Mouse (Mus musculus): ENCODE results near the gene Lsm14a.

Gene Lsm14a

DNA sequence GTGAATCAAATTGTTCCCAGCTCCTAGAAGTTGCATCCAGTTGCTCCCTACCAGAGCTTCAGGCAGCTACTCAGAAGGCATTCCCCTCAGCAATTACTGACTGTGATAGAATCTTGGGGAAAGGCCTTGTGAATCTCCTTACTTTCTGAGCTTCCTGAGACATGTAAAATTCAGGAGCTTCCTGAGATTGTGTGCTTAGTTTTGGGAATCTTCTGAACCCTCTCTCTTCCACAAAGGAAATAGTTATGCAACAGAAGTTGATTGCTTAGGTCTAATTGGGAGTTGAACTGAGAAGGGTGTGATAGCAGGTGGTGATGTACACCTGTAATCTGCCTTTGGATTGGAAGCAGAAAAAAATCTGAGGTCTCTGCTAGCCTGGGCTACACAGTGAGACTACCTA is at the start of gene Lsm14a:
Lsm14a (minus strand) TSS at position 101 of the 400 bp plus-strand sequence.
- DNase-seq: no peak

DNA sequence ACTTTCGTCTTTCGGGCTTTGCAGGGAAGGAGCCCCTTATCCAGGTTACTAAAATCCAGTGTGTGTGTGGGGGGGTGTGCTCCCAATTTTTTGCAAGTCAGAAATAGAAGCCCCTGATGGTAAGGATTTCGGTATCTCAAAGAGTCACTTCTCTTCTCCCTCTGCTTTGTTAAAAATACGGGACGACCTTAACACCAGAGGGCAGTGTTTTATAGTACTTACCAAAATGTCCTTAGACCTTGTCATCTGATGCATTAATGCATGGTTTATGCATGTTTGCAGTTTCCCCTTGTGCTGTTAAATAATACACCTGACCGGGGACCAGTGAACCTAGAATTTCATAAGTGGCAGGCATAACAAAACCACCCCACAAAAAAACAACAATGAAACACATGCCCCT is 45.8 kb upstream of the Lsm14a start:
- DNase-seq: peak; percentile 24

GRCm38 (mm10) chr7:34433597-34433996 is 40.5 kb upstream of the Lsm14a start:
- no peak for DNase-seq

- DNase-seq: no peak
Observed at GRCm38 (mm10) chr7:34421201-34421600, 28.1 kb upstream of the Lsm14a start.

DNA sequence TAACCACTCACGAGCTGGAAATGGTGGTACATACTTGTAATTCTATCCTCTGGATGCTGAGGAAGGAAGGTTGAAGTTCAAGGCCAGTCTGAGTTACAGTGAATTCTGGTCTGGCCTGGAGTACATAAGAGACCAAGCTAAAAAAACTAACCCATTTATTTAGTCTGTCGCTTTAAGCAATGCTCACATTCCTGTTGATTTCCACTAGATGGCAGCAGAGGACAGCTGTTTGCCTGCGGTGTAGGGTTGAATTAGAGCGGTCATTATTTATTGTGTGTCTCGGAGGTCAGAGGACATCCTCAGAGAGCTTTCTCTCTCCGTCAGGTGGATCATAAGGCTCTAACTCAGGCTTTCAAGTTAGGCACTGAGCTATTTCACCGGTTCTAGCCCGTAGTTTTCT is 14.4 kb upstream of the Lsm14a start:
- DNase-seq: peak; percentile 65

GRCm38 (mm10) chr7:34403876-34404275 is 10.8 kb upstream of the Lsm14a start:
- no peak for DNase-seq

DNA sequence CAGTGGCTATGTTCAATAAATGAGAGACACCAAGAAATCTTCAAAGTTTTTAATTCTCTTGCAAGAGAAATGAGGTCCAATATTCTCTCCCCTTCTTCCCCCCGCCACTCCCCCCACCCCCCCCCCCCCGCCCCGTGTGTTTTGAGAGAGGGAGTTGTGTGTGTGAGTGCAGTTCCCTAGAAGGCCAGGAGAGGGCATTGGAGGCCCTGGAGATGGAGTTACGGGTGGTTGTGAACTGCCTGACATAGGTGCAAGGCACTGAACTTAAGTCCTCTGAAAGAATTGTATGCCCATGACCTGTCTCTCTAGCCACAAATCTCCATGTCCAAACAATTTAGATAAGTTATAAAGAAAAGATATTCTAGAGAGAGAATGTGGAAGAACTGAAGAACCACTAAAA is 7.0 kb upstream of the Lsm14a start:
- DNase-seq: no peak

GRCm38 (mm10) chr7:34398831-34399230 is 5.7 kb upstream of the Lsm14a start:
- DNase-seq: no peak

- no peak for DNase-seq
Observed at GRCm38 (mm10) chr7:34396791-34397190, 3.7 kb upstream of the Lsm14a start.

- DNase-seq: no peak
Observed at GRCm38 (mm10) chr7:34395761-34396160, 2.6 kb upstream of the Lsm14a start.

DNA sequence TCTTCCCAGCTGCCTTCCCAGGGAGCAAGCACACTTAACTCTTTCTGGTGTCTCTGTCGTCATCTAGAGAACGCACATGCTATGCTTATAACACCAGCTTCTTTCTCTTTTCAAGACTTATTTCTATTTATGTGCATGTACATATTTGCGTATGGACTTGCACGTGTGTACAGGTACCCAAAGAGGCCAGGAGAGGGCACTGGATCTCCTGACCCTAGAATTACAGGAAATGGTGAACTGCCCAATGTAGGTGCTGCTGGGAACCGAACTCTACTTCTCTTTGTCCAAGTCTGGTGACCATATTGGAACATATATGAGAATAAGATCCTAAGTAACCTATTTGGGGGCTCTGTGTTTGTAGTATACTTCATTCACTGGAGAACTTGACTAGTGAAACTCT is 1.5 kb upstream of the Lsm14a start:
- no peak for DNase-seq

DNA sequence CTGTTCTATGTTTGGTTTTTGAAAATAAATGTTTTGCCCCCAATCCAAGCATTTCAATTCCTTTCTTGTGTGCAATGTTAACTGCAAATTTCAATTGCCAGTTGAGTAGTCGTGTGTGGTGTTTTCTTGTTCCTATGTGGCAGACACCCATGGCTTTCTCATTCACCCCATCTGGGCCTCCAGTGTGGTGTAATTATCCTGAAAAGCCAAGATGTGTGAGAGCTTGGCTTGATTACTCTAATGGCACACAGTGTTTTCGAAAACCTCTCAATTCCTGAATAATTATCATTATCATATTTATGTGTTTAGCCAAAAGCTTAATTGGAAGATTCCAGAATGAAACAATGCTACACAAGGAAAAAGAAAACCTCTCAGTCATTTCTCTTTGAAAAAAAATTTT is 976 bp upstream of the Lsm14a start:
- DNase-seq: no peak

DNA sequence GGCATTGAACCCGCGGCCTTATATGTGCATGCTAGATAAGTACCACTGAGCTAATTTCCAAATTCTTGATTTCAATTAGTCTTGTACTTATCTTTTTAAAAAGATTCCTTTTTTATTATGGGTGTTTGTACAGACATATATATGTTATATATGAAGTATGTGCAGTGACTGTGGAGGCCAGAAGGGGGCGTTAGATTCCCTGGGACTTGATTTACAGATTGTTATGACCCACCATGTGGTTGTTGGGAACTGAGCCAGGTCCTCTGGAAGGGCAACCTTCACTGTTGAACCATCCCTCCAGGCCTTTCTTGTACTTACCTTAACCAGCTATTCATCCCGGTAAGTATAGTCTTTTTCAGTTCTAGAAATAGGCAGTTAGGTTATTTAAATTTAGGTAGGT is 780 bp downstream of the Lsm14a start:
- no peak for DNase-seq

DNA sequence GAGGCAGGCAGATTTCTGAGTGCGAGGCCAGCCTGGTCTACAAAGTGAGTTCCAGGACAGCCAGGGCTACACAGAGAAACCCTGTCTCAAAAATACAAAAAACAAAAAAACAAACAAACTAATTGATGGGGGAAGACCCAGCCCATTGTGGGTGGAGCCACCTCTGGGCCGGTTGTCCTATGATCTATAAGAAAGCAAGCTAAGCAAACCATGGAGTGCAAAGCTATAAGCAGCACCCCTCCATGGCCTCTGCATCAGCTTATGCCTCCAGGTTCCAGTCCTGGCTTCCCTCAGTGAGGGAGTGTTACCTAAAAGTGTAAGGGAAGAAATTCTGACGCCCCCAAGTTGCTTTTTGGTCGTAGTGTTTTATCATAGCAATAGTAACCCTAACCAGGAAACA is 1.4 kb downstream of the Lsm14a start:
- DNase-seq: no peak

DNA sequence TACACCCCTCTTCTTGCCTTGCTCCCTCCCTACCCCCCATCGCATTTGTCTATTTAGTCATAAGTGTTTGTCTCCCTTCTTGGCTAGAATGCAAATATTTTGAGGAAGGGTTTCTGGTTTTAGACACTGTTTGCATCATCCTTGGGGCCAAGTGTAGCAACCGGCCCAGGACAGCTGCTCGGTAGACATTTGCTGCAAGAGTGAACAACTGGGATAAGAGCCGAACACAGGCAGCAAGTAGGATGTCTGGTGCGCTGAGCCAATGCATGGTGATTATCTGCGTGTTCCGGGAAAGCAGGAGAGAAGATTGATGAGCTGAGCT is 2.3 kb downstream of the Lsm14a start:
- peak; percentile 40 for DNase-seq

DNA sequence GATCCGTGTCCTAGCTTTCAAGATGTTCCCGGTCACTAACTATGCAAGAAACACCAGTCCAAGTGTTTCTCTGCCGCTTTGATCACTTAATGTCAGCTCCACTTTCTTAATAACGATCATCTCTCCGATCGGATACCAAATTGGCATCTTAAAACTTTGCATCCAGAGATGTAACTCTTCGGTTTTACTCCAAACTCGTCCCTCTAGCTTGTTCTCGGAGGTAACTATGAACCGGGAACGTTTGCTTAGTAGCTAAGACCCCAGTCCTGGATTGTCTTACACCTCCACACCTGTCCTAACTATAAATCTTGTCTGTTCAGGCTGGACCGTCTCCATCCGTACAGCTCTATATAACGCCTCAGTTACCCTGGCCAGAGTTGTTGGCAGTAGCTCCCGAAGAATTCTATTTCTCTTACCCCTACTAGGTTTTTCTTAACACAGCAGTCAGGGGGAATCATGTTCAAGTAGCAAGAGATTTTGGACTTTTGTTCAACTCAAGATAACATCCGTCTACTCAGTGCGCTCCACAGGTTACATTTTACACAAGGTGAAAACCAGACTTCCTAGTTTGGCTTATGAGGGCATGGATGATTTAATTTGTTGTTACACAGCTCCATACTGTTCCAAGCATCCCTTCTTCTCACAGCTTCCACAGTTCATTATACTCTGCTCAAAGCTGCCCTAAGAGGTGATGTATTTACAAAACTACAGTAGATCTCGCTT is 2.8 kb downstream of the Lsm14a start:
- DNase-seq: no peak

DNA sequence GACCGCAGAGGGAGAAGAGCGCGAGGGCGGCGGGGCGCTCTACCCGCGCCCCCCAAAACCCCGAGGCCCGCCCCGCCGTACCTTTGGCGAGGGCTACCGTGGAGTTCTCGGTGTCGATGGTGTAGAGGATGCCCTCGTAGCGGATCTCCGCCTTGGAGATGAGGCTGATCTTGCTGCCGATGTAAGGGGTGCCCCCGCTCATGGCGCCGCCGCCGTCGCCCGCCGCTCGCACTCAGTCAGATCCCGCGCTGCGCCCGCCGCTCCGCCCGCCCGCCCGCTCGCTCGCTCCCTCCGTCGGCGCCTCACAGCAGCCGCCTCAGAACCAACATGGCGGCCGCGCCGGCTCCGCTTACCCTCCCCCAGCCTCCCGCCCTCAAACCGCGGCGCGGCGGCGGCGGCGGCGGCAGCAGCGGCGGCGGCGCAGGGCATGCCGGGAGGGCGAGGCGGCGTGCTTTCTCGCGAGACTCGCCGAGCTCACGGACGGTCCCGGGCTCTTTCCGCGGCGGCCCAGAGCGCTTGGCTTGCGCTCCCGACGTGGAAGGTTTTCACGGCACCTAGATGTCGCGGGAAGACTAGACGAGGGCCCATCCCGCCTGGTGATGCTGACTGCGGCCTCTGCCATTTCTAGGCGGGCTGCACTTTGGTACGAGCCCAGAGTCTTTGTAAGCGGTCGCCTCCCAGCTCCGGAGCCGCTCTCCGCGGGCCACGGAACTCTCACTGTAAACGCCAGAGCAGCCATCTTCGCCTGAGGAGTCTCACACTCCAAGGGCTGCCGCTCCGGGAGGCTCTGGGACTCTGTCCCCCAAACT is 3.6 kb downstream of the Lsm14a start:
- peak; percentile 94 for DNase-seq

- DNase-seq: peak; percentile 69
Observed at GRCm38 (mm10) chr7:34388445-34389276, 4.5 kb downstream of the Lsm14a start.

DNA sequence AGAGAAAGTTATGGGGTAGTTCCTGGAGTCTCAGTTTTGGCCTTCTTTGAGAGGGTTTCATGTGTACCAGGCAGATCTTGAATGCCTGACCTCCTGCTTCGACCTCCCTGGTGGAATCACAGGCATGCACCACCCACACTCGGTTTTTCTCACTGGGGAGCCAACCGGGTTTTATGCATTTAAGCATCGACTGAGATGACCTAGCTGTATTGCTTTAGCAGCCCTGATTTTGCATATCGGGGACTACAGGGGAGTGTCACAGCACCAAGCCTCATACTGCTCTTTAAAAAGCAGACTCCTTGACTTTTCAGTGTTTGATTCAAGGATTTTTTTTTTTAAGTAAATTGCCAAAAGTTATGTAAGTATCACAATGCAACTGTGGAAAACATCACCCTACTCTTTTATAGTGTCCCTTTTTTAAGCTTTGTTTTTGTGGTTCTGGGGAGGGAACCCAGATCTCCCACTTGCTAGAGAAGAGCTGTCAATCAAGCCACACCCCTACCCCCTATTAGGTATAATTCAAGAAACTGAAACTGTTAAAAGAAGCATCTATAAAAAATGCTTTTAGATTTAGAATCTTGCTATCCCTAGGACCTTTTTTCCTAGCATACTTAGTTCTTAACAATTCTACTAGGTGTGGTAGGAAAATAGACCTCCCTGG is 5.2 kb downstream of the Lsm14a start:
- no peak for DNase-seq

DNA sequence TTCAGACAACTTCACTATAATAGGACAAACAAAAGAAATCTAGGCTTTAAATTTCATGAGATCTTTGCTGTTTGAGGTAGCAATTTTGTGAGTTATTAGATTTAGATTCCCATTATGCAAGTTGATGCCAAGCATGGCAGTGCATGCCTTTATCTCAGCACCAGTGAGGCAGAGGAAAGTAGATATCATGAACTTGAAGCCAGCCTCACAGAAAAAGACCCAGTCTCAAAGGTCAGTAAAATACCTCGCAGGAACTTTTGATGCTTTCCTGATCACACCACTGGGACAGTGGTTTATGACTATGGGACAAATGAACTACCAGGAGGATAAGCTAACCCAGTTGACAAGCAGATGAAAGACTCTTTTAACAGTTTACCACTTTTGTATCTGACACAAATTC is 10.3 kb downstream of the Lsm14a start:
- DNase-seq: no peak

DNA sequence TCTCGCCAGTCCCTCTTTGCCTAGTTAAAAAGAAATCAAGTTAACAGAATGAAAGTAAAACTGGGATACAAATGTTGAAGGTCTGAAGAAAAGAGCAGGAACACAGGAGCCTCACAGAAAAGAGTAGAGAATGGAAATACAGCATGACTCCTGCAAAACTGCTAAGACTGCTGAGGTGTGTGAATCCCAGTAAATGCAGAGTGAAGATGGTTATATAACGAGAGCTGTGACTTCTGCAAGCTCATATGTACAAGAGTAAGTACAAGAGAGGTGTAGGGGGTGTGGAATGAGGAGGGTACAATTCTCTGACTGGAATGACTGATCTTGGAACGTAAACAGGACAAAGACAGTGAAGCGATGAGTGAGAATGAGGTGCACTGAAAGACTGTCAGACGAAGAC is 11.4 kb downstream of the Lsm14a start:
- no peak for DNase-seq

GRCm38 (mm10) chr7:34380311-34380710 is 12.8 kb downstream of the Lsm14a start:
- no peak for DNase-seq

- DNase-seq: no peak
Observed at GRCm38 (mm10) chr7:34373906-34374305, 19.2 kb downstream of the Lsm14a start.

Measured in lung, postnatal 14 days (tissue).